In genomic region chr6:8738396-8738795, GRCm38 (mm10) we compare ENCODE assay signal across 11 mouse cellular contexts. TPM values are rescaled to one million over a fixed set of nuclear protein-coding genes. Genes with fewer than 3 reads are reported as not detected.
DNase-seq lines count a peak whose midpoint lies in the region; ATAC-seq and TF ChIP-seq lines count a peak whose summit lies in the region.
"Had no signal": no experiment of that assay in that cellular context is flagged by ENCODE, and none has a peak within 500 bp of the region (broad histone marks: within the 10 kb centered on the region; RNA-seq: fewer than 3 reads in every experiment).

No protein-coding gene starts in this region.

- H3K9me3 ChIP-seq in forebrain, embryonic 14.5 days (replicated peaks; ENCODE audit: control insufficient read depth, low read length): no peaks in the 10 kb centered on the region
- H3K9me3 ChIP-seq in forebrain, embryonic 12.5 days: no peaks in the 10 kb centered on the region
- H3K9me3 ChIP-seq: embryonic facial prominence, embryonic 13.5 days; hindbrain, embryonic 15.5 days had no signal

- TF ChIP-seq CTCF in left cerebral cortex, adult 2 months (IDR thresholded peaks at IDR 0.05): peak; percentile 48

- ATAC-seq in forebrain, embryonic 14.5 days: no peak
- ATAC-seq in forebrain, embryonic 12.5 days (ENCODE audit: low FRiP score): no peak

- intact Hi-C loops in left cerebral cortex, adult 2 months (cut with DNase I): loop anchor here (5.0 kb wide), 2 partner anchors 226 to 1006 kb away; no protein-coding TSS in a partner anchor

- no peak overlapping the region for H3K4me3 ChIP-seq in forebrain, embryonic 14.5 days (ENCODE audit: low read depth, low read length)
- no peak overlapping the region for H3K4me3 ChIP-seq in forebrain, embryonic 12.5 days (replicated peaks)
- no peak overlapping the region for H3K4me3 ChIP-seq in left cerebral cortex, adult 2 months
- H3K4me3 ChIP-seq: embryonic facial prominence, embryonic 13.5 days; hindbrain, embryonic 15.5 days had no signal

- no peak overlapping the region for H3K27ac ChIP-seq in forebrain, embryonic 14.5 days (ENCODE audit: low read depth, low read length)
- no peak overlapping the region for H3K27ac ChIP-seq in forebrain, embryonic 12.5 days
- H3K27ac ChIP-seq in left cerebral cortex, adult 2 months: no peak overlapping the region
- H3K27ac ChIP-seq: embryonic facial prominence, embryonic 13.5 days; hindbrain, embryonic 15.5 days had no signal

- H3K27me3 ChIP-seq in forebrain, embryonic 14.5 days (replicated peaks; ENCODE audit: control insufficient read depth, insufficient read depth, low read length): no peaks in the 10 kb centered on the region
- no peaks in the 10 kb centered on the region for H3K27me3 ChIP-seq in forebrain, embryonic 12.5 days
- H3K27me3 ChIP-seq: embryonic facial prominence, embryonic 13.5 days; hindbrain, embryonic 15.5 days had no signal

- H3K9ac ChIP-seq in forebrain, embryonic 14.5 days (ENCODE audit: low read length): no peak overlapping the region
- no peak overlapping the region for H3K9ac ChIP-seq in forebrain, embryonic 12.5 days
- H3K9ac ChIP-seq: embryonic facial prominence, embryonic 13.5 days; hindbrain, embryonic 15.5 days had no signal

- 65% methylated on average over 4 of the region's 4 CpGs for WGBS in forebrain, embryonic 14.5 days
- 68% methylated on average over 4 of the region's 4 CpGs for WGBS in forebrain, embryonic 12.5 days

- H3K36me3 ChIP-seq in forebrain, embryonic 14.5 days (ENCODE audit: control insufficient read depth, insufficient read depth, low read length): no peaks in the 10 kb centered on the region
- H3K36me3 ChIP-seq in forebrain, embryonic 12.5 days (replicated peaks): no peaks in the 10 kb centered on the region
- H3K36me3 ChIP-seq: embryonic facial prominence, embryonic 13.5 days; hindbrain, embryonic 15.5 days had no signal

- no peaks in the 10 kb centered on the region for H3K4me1 ChIP-seq in forebrain, embryonic 14.5 days (ENCODE audit: control insufficient read depth, insufficient read depth, low read length)
- no peaks in the 10 kb centered on the region for H3K4me1 ChIP-seq in forebrain, embryonic 12.5 days
- H3K4me1 ChIP-seq: hindbrain, embryonic 15.5 days had no signal

- H3K4me2 ChIP-seq in forebrain, embryonic 14.5 days (ENCODE audit: low read length): no peak overlapping the region
- no peak overlapping the region for H3K4me2 ChIP-seq in forebrain, embryonic 12.5 days
- H3K4me2 ChIP-seq: embryonic facial prominence, embryonic 13.5 days; hindbrain, embryonic 15.5 days had no signal

- DNase-seq in forebrain, embryonic 14.5 days (ENCODE audit: low spot score): peak; percentile 47
- DNase-seq in left cerebral cortex, adult 2 months (ENCODE audit: extremely low spot score in 1 of 2, low spot score in 2 of 2): no peak
- no peak for DNase-seq in left cerebral cortex, adult 11 months (ENCODE audit: low spot score)
- peak; percentile 14 for DNase-seq in R1 (ENCODE audit: low read depth, low spot score)
- peak; percentile 39 for DNase-seq in retina, embryonic 14.5 days (ENCODE audit: low spot score)
- no peak for DNase-seq in spleen, postnatal 14 days (ENCODE audit: low spot score in 2 of 2)
- DNase-seq in adrenal gland, adult 2 months: no peak
- DNase-seq: gastrocnemius, postnatal 10 days had no signal

RNA-seq across cellular contexts. Expression of gene Ica1, which starts 39.9 kb away (rescaled TPM):
- 44.0 and 48.4 TPM in 2 replicates for polyA plus RNA-seq in forebrain, embryonic 14.5 days (2014; fragmentation: Nextera tagmentation; extraction: Ambion mirVana)
- 16.4 and 17.5 TPM in 2 replicates for polyA plus RNA-seq in forebrain, embryonic 12.5 days (2016; fragmentation: Nextera tagmentation; extraction: Ambion mirVana)
- 10 to 100 TPM; 65.4 to 72.6 TPM for total RNA-seq in left cerebral cortex, adult 2 months (2021)
- 10 to 100 TPM; 33.3 to 54.1 TPM for total RNA-seq in adrenal gland, adult 2 months (2021)
- 7.0 and 10.1 TPM in 2 replicates for polyA plus RNA-seq in adrenal gland, adult 2 months (2012; rRNA removed)

Comparison
In these comparisons a context has a peak if more than half of its experiments do, and no peak if none do; other contexts are left out.
1. DNase-seq: peak in forebrain, embryonic 14.5 days (single experiment), R1 (single experiment) and retina, embryonic 14.5 days (single experiment); none in left cerebral cortex, adult 2 months (0 of 2), left cerebral cortex, adult 11 months (single experiment), spleen, postnatal 14 days (0 of 2) and adrenal gland, adult 2 months (single experiment).